Mouse (Mus musculus): ENCODE results near the gene Speer4c. TPM values are rescaled to one million over a fixed set of nuclear protein-coding genes. Genes with fewer than 3 reads are reported as not detected.
"Not testable (repeated sequence)": the region's sequence is repeated elsewhere in the genome, so short reads cannot be mapped to it uniquely, and the experiment has no call there.

Speer4c gene
- polyA plus RNA-seq, 1 experiment = not detected

- WGBS = 65% methylated on average over 13 of the region's 13 CpGs
- not testable (repeated sequence) for DNase-seq; H3K4me3 ChIP-seq (replicated peaks; ENCODE audit: insufficient read depth, low read depth, low read length); H3K27me3 ChIP-seq (ENCODE audit: control insufficient read depth, insufficient read depth, low read length); H3K4me1 ChIP-seq (ENCODE audit: control insufficient read depth, insufficient read depth, low read length); H3K27ac ChIP-seq (ENCODE audit: insufficient read depth, low read length)
These were observed 33.8 kb downstream of the Speer4c start for GRCm38 (mm10) chr5:15679980-15680949.

GRCm38 (mm10) chr5:15678907-15679306 is 35.2 kb downstream of the Speer4c start:
- H3K4me3 ChIP-seq (replicated peaks; ENCODE audit: insufficient read depth, low read depth, low read length); DNase-seq; H3K4me1 ChIP-seq (ENCODE audit: control insufficient read depth, insufficient read depth, low read length); H3K27ac ChIP-seq (ENCODE audit: insufficient read depth, low read length); H3K27me3 ChIP-seq (ENCODE audit: control insufficient read depth, insufficient read depth, low read length): not testable (repeated sequence)
- WGBS = 62% methylated on average over 2 of the region's 2 CpGs

DNA sequence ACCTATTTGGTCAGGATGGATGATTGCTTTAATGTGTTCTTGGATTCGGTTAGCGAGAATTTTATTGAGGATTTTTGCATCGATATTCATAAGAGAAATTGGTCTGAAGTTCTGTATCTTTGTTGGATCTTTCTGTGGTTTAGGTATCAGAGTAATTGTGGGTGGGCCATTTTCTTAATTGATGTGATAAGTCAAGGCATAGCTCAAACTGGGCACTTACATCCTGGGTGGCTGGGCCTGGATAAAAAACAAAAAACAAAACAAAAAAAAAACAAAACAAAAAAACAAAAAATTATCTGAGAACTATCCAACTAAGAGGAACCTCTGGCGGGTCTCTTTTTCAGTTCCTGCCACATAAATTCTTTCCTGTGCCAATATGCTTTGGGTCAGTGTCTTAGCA is 36.3 kb downstream of the Speer4c start:
- 89% methylated on average over 4 of the region's 4 CpGs for WGBS
- not testable (repeated sequence) for H3K27ac ChIP-seq (ENCODE audit: insufficient read depth, low read length); DNase-seq; H3K4me3 ChIP-seq (replicated peaks; ENCODE audit: insufficient read depth, low read depth, low read length); H3K27me3 ChIP-seq (ENCODE audit: control insufficient read depth, insufficient read depth, low read length); H3K4me1 ChIP-seq (ENCODE audit: control insufficient read depth, insufficient read depth, low read length)

DNA sequence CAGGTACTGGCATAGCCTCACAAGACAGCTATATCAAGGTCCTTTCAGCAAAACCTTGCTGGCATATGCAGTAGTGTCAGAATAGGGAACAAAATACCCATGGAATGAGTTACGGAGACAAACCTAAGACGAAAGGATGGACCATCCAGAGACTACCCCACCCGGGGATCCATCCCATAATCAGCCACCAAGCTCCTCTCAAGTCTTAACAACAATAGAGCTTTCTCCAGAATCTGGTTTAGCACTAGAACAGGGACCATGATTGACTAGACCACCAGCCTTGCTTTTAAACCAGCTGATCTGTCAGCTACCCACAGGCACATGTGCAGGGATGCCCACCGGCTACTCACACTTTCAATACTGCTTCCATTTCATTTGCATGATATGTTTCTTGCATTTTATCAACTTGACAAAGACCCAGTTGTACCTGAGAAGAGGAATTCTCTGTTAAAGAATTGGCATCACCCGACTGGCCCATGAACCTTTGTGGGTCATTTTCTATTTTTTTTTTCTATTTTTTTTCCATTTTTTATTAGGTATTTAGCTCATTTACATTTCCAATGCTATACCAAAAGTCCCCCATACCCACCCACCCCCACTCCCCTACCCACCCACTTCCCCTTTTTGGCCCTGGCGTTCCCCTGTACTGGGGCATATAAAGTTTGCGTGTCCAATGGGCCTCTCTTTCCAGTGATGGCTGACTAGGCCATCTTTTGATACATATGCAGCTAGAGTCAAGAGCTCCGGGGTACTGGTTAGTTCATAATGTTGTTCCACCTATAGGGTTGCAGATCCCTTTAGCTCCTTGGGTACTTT is 39.4 kb downstream of the Speer4c start:
- not testable (repeated sequence) for H3K4me1 ChIP-seq (ENCODE audit: control insufficient read depth, insufficient read depth, low read length); H3K27ac ChIP-seq (ENCODE audit: insufficient read depth, low read length); DNase-seq; H3K27me3 ChIP-seq (ENCODE audit: control insufficient read depth, insufficient read depth, low read length); H3K4me3 ChIP-seq (replicated peaks; ENCODE audit: insufficient read depth, low read depth, low read length)
- 88% methylated on average over 5 of the region's 8 CpGs for WGBS

DNA sequence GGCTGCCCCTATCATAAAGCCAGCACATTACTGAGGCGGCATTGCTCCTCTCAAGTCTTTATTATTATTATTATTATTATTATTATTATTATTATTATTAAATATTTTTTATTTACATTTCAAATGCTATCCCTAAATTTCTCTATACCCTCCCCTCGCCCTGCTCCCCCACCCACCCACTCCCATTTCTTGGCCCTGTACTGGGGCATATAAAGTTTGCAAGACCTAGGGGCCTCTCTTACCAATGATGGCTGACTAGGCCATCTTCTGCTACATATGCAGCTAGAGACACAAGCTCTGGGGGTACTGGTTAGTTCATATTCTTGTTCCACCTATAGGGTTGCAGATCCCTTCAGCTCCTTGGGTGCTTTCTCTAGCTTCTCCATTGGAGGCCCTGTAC is 40.1 kb downstream of the Speer4c start:
- not testable (repeated sequence) for DNase-seq; H3K4me1 ChIP-seq (ENCODE audit: control insufficient read depth, insufficient read depth, low read length); H3K27ac ChIP-seq (ENCODE audit: insufficient read depth, low read length); H3K27me3 ChIP-seq (ENCODE audit: control insufficient read depth, insufficient read depth, low read length); H3K4me3 ChIP-seq (replicated peaks; ENCODE audit: insufficient read depth, low read depth, low read length)
- 80% methylated on average over 2 of the region's 2 CpGs for WGBS

DNA sequence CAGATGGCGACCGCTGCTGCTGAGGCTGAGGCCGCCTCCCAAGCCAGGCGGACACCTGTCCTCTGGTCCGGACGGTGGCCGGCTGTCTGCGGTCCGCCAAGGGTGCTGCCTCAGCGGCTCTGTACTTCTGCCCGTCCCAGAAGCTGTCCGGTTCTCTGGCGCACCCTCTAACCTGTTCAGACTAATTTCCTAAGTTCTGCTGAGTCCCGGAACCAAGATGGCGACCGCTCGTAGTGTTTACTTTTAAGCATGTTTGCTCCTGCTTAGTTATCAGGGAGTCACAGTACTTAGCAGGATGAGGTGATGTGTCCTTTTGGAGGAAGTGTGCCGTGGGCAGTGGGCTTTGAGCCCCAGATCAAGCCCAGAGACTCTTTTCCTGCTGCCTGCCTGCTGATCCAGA is 43.3 kb downstream of the Speer4c start:
- 83% methylated on average over 9 of the region's 18 CpGs for WGBS
- not testable (repeated sequence) for H3K27ac ChIP-seq (ENCODE audit: insufficient read depth, low read length); H3K4me1 ChIP-seq (ENCODE audit: control insufficient read depth, insufficient read depth, low read length); H3K4me3 ChIP-seq (replicated peaks; ENCODE audit: insufficient read depth, low read depth, low read length); DNase-seq; H3K27me3 ChIP-seq (ENCODE audit: control insufficient read depth, insufficient read depth, low read length)

DNA sequence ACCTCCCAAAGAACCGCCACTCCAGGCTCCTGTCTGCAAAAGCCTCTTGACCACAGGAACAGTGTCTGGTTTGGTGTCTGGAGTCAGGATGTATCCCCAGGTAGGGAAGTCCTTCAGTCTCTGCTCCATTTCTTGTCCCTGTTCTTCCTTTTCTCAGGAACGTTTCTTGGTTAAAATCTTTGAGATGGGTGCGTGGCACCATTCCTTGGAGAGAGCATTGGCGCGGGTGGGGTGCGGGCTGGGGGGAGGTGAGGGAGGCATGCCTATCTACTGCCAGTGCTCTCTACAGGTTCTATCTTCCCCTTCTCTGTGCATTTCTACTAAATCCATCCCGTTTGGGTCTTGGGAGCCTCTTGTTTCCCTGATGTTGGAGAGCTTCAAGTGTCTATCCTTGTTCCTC is 50.2 kb downstream of the Speer4c start:
- not testable (repeated sequence) for H3K4me1 ChIP-seq (ENCODE audit: control insufficient read depth, insufficient read depth, low read length); H3K27me3 ChIP-seq (ENCODE audit: control insufficient read depth, insufficient read depth, low read length); H3K27ac ChIP-seq (ENCODE audit: insufficient read depth, low read length); DNase-seq; H3K4me3 ChIP-seq (replicated peaks; ENCODE audit: insufficient read depth, low read depth, low read length)
- WGBS = 69% methylated on average over 7 of the region's 7 CpGs

Other genes starting within 250 kb of the Speer4c start
- gene Gm21149, start 237.7 kb downstream of the Speer4c start, polyA plus RNA-seq (2012; rRNA removed) = not detected in 2 replicates
- not detected in 2 replicates for gene Gm21190, start 185.0 kb downstream of the Speer4c start, polyA plus RNA-seq (2012; rRNA removed)
- gene Gm21083, start 136.9 kb downstream of the Speer4c start, polyA plus RNA-seq (2012; rRNA removed) = not detected in 2 replicates
- 0.13 TPM in 1 of 2 replicates, not detected in the other for gene Speer4d, start 95.2 kb downstream of the Speer4c start, polyA plus RNA-seq (2012; rRNA removed)
- gene 4930572O03Rik, start 57.2 kb downstream of the Speer4c start, polyA plus RNA-seq (2012; rRNA removed) = not detected in 2 replicates
- 25.7 and 28.6 TPM in 2 replicates for gene Cacna2d1, start 220.4 kb upstream of the Speer4c start, polyA plus RNA-seq (2012; rRNA removed)